Mouse (Mus musculus) cerebellum, adult 2 months (tissue): ENCODE results near the gene Otx2.

Experiments used
- CTCF ChIP-seq: fragments of 200-500 bp; IDR thresholded peaks from 2 replicates; pipeline ENCODE4 v1.5.1; 2011; ENCODE audit warnings: low read depth, mild to moderate bottlenecking, control low read depth, low read length, moderate library complexity, borderline replicate concordance; ENCODE audit not compliant: insufficient read depth
- POLR2A ChIP-seq: fragments of 200-500 bp; IDR thresholded peaks from 2 replicates; pipeline ENCODE4 v1.6.1; 2011; ENCODE audit warnings: low read length, control low read depth, borderline replicate concordance; ENCODE audit not compliant: insufficient read depth

GRCm38 (mm10) chr14:48632335-48632734 is 41.3 kb downstream of the Otx2 start:
- TF ChIP-seq POLR2A: no peak
- no peak for TF ChIP-seq CTCF
